In the genomic region with DNA sequence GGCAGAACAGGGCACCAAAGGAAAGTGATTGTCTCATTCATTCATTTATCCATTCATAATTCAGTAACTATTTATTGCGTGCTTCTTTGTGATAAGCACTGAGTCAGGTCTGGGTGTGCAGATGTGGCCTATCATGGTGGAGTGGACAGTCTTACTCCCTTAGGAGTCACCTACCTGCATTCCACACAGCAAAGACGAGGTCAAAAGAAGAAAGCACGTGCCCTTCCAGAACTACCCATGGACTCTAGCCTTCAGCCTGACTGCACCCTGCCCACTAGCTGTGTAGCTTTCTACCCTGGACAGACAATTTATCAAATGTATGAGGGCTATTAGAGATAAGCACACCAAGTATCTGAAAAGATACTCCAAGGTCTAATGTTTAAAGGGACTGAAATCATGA, we compare ENCODE assay signal across 31 mouse cellular contexts. TPM values are rescaled to one million over a fixed set of nuclear protein-coding genes. Genes with fewer than 3 reads are reported as not detected.
"Had no signal": no experiment of that assay in that cellular context is flagged by ENCODE, and none has a peak within 500 bp of the region (broad histone marks: within the 10 kb centered on the region; RNA-seq: fewer than 3 reads in every experiment).

No protein-coding gene starts in this region.

- H3K36me3 ChIP-seq: embryonic facial prominence, embryonic 10.5 days; embryonic facial prominence, embryonic 12.5 days; embryonic facial prominence, embryonic 13.5 days; embryonic facial prominence, embryonic 15.5 days; forebrain, embryonic 10.5 days; forebrain, embryonic 12.5 days; forebrain, embryonic 15.5 days had no signal

- H3K9me3 ChIP-seq: embryonic facial prominence, embryonic 10.5 days; embryonic facial prominence, embryonic 12.5 days; embryonic facial prominence, embryonic 13.5 days; embryonic facial prominence, embryonic 15.5 days; forebrain, embryonic 10.5 days; forebrain, embryonic 12.5 days; forebrain, embryonic 13.5 days; forebrain, embryonic 15.5 days had no signal

- DNase-seq: cerebellum, adult 2 months; cerebellum, adult 8-10 months; cerebellum, adult 9-10 months; cerebellum, adult 9-11 months; cerebellum, postnatal 10 days; cerebellum, postnatal 14 days; cerebellum, postnatal 25 days; cerebellum, postnatal 36 days; embryo, embryonic 11 days; forebrain, postnatal 0 days; gastrocnemius, adult 2 months; gastrocnemius, postnatal 10 days; gastrocnemius, postnatal 14 days; gastrocnemius, postnatal 25 days; gastrocnemius, postnatal 36 days; heart, adult 11 months; heart, adult 18-20 months had no signal

- H3K4me3 ChIP-seq: embryonic facial prominence, embryonic 10.5 days; embryonic facial prominence, embryonic 12.5 days; embryonic facial prominence, embryonic 13.5 days; embryonic facial prominence, embryonic 15.5 days; erythroblast, embryonic 14.5 days; forebrain, embryonic 10.5 days; forebrain, embryonic 12.5 days; forebrain, embryonic 13.5 days; forebrain, embryonic 15.5 days; gastrocnemius, adult 2 months had no signal

- H3K27me3 ChIP-seq: embryonic facial prominence, embryonic 12.5 days; embryonic facial prominence, embryonic 15.5 days; forebrain, embryonic 12.5 days; forebrain, embryonic 13.5 days; forebrain, embryonic 15.5 days had no signal

- H3K4me1 ChIP-seq: embryonic facial prominence, embryonic 10.5 days; embryonic facial prominence, embryonic 12.5 days; embryonic facial prominence, embryonic 13.5 days; embryonic facial prominence, embryonic 15.5 days; forebrain, embryonic 10.5 days; forebrain, embryonic 12.5 days; forebrain, embryonic 13.5 days; forebrain, embryonic 15.5 days had no signal

- H3K27ac ChIP-seq: embryonic facial prominence, embryonic 10.5 days; embryonic facial prominence, embryonic 12.5 days; embryonic facial prominence, embryonic 13.5 days; embryonic facial prominence, embryonic 15.5 days; forebrain, embryonic 10.5 days; forebrain, embryonic 12.5 days; forebrain, embryonic 13.5 days; forebrain, embryonic 15.5 days; gastrocnemius, adult 2 months had no signal

- ATAC-seq: forebrain, embryonic 13.5 days; forebrain, embryonic 14.5 days; forebrain, embryonic 15.5 days; forebrain, embryonic 16.5 days; forebrain, postnatal 0 days had no signal

- H3K9ac ChIP-seq: embryonic facial prominence, embryonic 12.5 days; embryonic facial prominence, embryonic 13.5 days; embryonic facial prominence, embryonic 15.5 days; forebrain, embryonic 12.5 days; forebrain, embryonic 13.5 days; forebrain, embryonic 15.5 days; forebrain, postnatal 0 days had no signal

- H3K4me2 ChIP-seq: embryonic facial prominence, embryonic 12.5 days; embryonic facial prominence, embryonic 13.5 days; embryonic facial prominence, embryonic 15.5 days; forebrain, embryonic 12.5 days; forebrain, embryonic 13.5 days; forebrain, embryonic 15.5 days had no signal

RNA-seq across cellular contexts. Expression of a gene that starts 10.8 kb away (rescaled TPM):
- polyA plus RNA-seq: embryonic facial prominence, embryonic 11.5 days; embryonic facial prominence, embryonic 13.5 days; erythroblast, embryonic 14.5 days; forebrain, embryonic 10.5 days; forebrain, embryonic 11.5 days; forebrain, embryonic 12.5 days; forebrain, embryonic 13.5 days; forebrain, embryonic 14.5 days; forebrain, embryonic 15.5 days; forebrain, embryonic 16.5 days; forebrain, postnatal 0 days; gonadal fat pad, adult 2 months had no signal

RNA-seq across cellular contexts. Expression of a gene that starts 54.1 kb away (rescaled TPM):
- polyA plus RNA-seq: embryonic facial prominence, embryonic 11.5 days; embryonic facial prominence, embryonic 12.5 days; embryonic facial prominence, embryonic 13.5 days; erythroblast, embryonic 14.5 days had no signal
